Mouse (Mus musculus) spleen, adult 12 weeks (tissue): ENCODE results near the gene Coch.
"Not testable (repeated sequence)": the region's sequence is repeated elsewhere in the genome, so short reads cannot be mapped to it uniquely, and the experiment has no call there.

Source experiments
- DNase-seq: peaks from one replicate; pipeline ENCODE4 v3.0.0; 2022; ENCODE audit warnings: low spot score

Coch gene

GRCm38 (mm10) chr12:51641871-51642270 lies 48.7 kb downstream of the Coch start:
- no peak for DNase-seq

GRCm38 (mm10) chr12:51649401-51649800 lies 56.3 kb downstream of the Coch start:
- not testable (repeated sequence) for DNase-seq
